In genomic region chr4:102964174-102964573, GRCm38 (mm10) we compare ENCODE assay signal across 32 mouse cellular contexts. TPM values are rescaled to one million over a fixed set of nuclear protein-coding genes. Genes with fewer than 3 reads are reported as not detected.
DNase-seq lines count a peak whose midpoint lies in the region; ATAC-seq and TF ChIP-seq lines count a peak whose summit lies in the region.
"Had no signal": no experiment of that assay in that cellular context is flagged by ENCODE, and none has a peak within 500 bp of the region (broad histone marks: within the 10 kb centered on the region; RNA-seq: fewer than 3 reads in every experiment).

No protein-coding gene starts in this region.

- no peaks in the 10 kb centered on the region for H3K79me2 ChIP-seq in CH12.LX (replicated peaks; ENCODE audit: control insufficient read depth, extremely low read depth, insufficient read depth, poor library complexity, severe bottlenecking)

- in situ Hi-C loops in CH12.LX (cut with MboI; ENCODE audit: low pct_ligation_motif_present, low pct_unique_long_range_greater_than_20kb, low sequenced_read_pairs): loop anchor here (25.0 kb wide), 1 partner anchor 477 kb away; no protein-coding TSS in a partner anchor

- ATAC-seq in common myeloid progenitor, adult 5-6 weeks (replicated peaks; ENCODE audit: low read depth, poor library complexity, severe bottlenecking): peak; percentile 62; the same call in 1 of the 2 replicates
- ATAC-seq: CD4-positive, CD25-positive, alpha-beta regulatory T cell, adult 4 months; forebrain, embryonic 13.5 days; forebrain, embryonic 16.5 days had no signal

- H3K36me3 ChIP-seq in thymus, adult 2 months (ENCODE audit: control insufficient read depth, insufficient read depth, low read length): no peaks in the 10 kb centered on the region
- no peaks in the 10 kb centered on the region for H3K36me3 ChIP-seq in CH12.LX (replicated peaks in 1 of 2; ENCODE audit: control insufficient read depth in 1 of 2, insufficient read depth in 1 of 2, low read length in 1 of 2)
- H3K36me3 ChIP-seq: forebrain, embryonic 10.5 days; heart, embryonic 10.5 days; heart, embryonic 13.5 days had no signal

- intact Hi-C loops in left cerebral cortex, postnatal 4 days (cut with DNase I): no loop called here

- no peaks in the 10 kb centered on the region for H3K27me3 ChIP-seq in thymus, adult 2 months (ENCODE audit: control insufficient read depth, insufficient read depth, low read length)
- H3K27me3 ChIP-seq in CH12.LX (replicated peaks): no peaks in the 10 kb centered on the region
- H3K27me3 ChIP-seq: forebrain, embryonic 13.5 days; heart, embryonic 13.5 days; hindbrain, embryonic 12.5 days; hindbrain, embryonic 15.5 days had no signal

- no peak overlapping the region for H3K4me2 ChIP-seq in CH12.LX (ENCODE audit: insufficient read depth, low read depth, poor library complexity, severe bottlenecking)
- H3K4me2 ChIP-seq: forebrain, embryonic 13.5 days; heart, embryonic 13.5 days; hindbrain, embryonic 12.5 days; hindbrain, embryonic 15.5 days had no signal

- no peak overlapping the region for H3K27ac ChIP-seq in thymus, adult 2 months (ENCODE audit: control insufficient read depth, insufficient read depth, low read length)
- no peak overlapping the region for H3K27ac ChIP-seq in CH12.LX (ENCODE audit: insufficient read depth, low read depth)
- H3K27ac ChIP-seq: forebrain, embryonic 10.5 days; forebrain, embryonic 13.5 days; heart, adult 2 months; heart, embryonic 10.5 days; heart, embryonic 13.5 days; hindbrain, embryonic 12.5 days; hindbrain, embryonic 15.5 days had no signal

- no peaks in the 10 kb centered on the region for H3K4me1 ChIP-seq in lung, adult 2 months (ENCODE audit: control insufficient read depth, insufficient read depth, low read length)
- peaks cover 12% of the 10 kb centered on the region; the same call in 1 of the 2 replicates for H3K4me1 ChIP-seq in thymus, adult 2 months (replicated peaks; ENCODE audit: control insufficient read depth, insufficient read depth, low read length)
- peaks cover 0 to 5% of the 10 kb centered on the region in 2 experiments; a peak in 2 of 4 replicates for H3K4me1 ChIP-seq in CH12.LX (ENCODE audit: control insufficient read depth in 1 of 2, insufficient read depth in 2 of 2)
- H3K4me1 ChIP-seq: forebrain, embryonic 13.5 days; heart, embryonic 10.5 days; hindbrain, embryonic 12.5 days; hindbrain, embryonic 15.5 days had no signal

- dilution Hi-C loops in CH12.LX (cut with MboI; ENCODE audit: extremely low pct_ligation_motif_present, extremely low pct_unique_long_range_greater_than_20kb, low sequenced_read_pairs): no loop called here

- no peak for DNase-seq in lung, adult 2 months
- no peak for DNase-seq in lung, adult 18-20 months
- DNase-seq in thymus, postnatal 14 days: peak; percentile 35
- DNase-seq in thymus, adult 2 months: no peak
- DNase-seq in CH12.LX (ENCODE audit: extremely low read depth): no peak
- no peak for DNase-seq in left cerebral cortex, postnatal 4 days
- no peak for DNase-seq in layer of hippocampus, adult 8-10 months (ENCODE audit: low spot score in 2 of 2)
- DNase-seq: adrenal gland, adult 2 months; adrenal gland, postnatal 14 days; cerebellum, adult 11 months; cerebellum, adult 2 months; cerebellum, adult 9-11 months; cerebellum, postnatal 25 days; embryo, embryonic 11 days; gastrocnemius, postnatal 10 days; gastrocnemius, postnatal 36 days; heart, adult 2 months; heart, postnatal 14 days had no signal

- H3K9ac ChIP-seq in CH12.LX (ENCODE audit: insufficient read depth, low read depth): no peak overlapping the region
- H3K9ac ChIP-seq: forebrain, embryonic 13.5 days; heart, embryonic 13.5 days; hindbrain, embryonic 12.5 days; hindbrain, embryonic 15.5 days had no signal

- no peak overlapping the region for H3K4me3 ChIP-seq in lung, adult 2 months (replicated peaks; ENCODE audit: extremely low read depth, low read depth, low read length)
- no peak overlapping the region for H3K4me3 ChIP-seq in thymus, adult 2 months (ENCODE audit: control insufficient read depth, insufficient read depth, low read length)
- H3K4me3 ChIP-seq in CH12.LX (replicated peaks in 1 of 3; ENCODE audit: low read depth in 2 of 3, low read length in 2 of 3, poor library complexity in 1 of 3): no peak overlapping the region
- H3K4me3 ChIP-seq: forebrain, embryonic 10.5 days; forebrain, embryonic 13.5 days; heart, adult 2 months; heart, embryonic 10.5 days; heart, embryonic 13.5 days; hindbrain, embryonic 12.5 days; hindbrain, embryonic 15.5 days had no signal

- TF ChIP-seq POLR2A in lung, adult 2 months (IDR thresholded peaks at IDR 0.05; ENCODE audit: borderline replicate concordance, extremely low read depth, low read depth, low read length): no peak
- no peak for TF ChIP-seq POLR2A in thymus, adult 2 months (IDR thresholded peaks at IDR 0.05; ENCODE audit: control insufficient read depth, extremely low read depth, insufficient read depth, low read length, poor library complexity)
- no peak for TF ChIP-seq POLR2A in CH12.LX (IDR thresholded peaks at IDR 0.05; ENCODE audit: low read depth, low read length)

- H3K9me3 ChIP-seq in CH12.LX (replicated peaks; ENCODE audit: low read length): no peaks in the 10 kb centered on the region
- H3K9me3 ChIP-seq: forebrain, embryonic 10.5 days; forebrain, embryonic 13.5 days; heart, embryonic 10.5 days; heart, embryonic 13.5 days; hindbrain, embryonic 12.5 days; hindbrain, embryonic 15.5 days had no signal

- TF ChIP-seq EP300 in CH12.LX (IDR thresholded peaks at IDR 0.05; ENCODE audit: low read length): no peak

- peak; percentile 44 for TF ChIP-seq RAD21 in CH12.LX (IDR thresholded peaks at IDR 0.05; ENCODE audit: low read depth, low read length)

- TF ChIP-seq CTCF in lung, adult 2 months (IDR thresholded peaks at IDR 0.05; ENCODE audit: insufficient read depth, low read length): peak; percentile 18; the same call in 1 of the 2 replicates
- TF ChIP-seq CTCF in thymus, adult 2 months (IDR thresholded peaks at IDR 0.05; ENCODE audit: borderline replicate concordance, control insufficient read depth, extremely low read depth, insufficient read depth, low read length, poor library complexity): no peak
- TF ChIP-seq CTCF in CH12.LX (conservative IDR thresholded peaks at IDR 0.05 in 1 of 2, IDR thresholded peaks at IDR 0.05 in 1 of 2; ENCODE audit: low read depth in 2 of 2, low read length in 2 of 2): peak in 1 of 2 experiments; percentile 43; a peak in 2 of 4 replicates

- WGBS in lung, adult 2 months: 59% methylated on average over 3 of the region's 3 CpGs
- WGBS in thymus, adult 2 months: 6% methylated on average over 3 of the region's 3 CpGs

TF ChIP-seq in CH12.LX, 34 proteins besides CTCF, POLR2A, EP300 and RAD21:
- TF ChIP-seq ZC3H11A (IDR thresholded peaks at IDR 0.05; ENCODE audit: low read depth, low read length) (no peak), SMC3 (IDR thresholded peaks at IDR 0.05; ENCODE audit: low read depth, low read length) (peak; percentile 33)

RNA-seq across cellular contexts. Expression of gene Tctex1d1, which starts 14.2 kb away (rescaled TPM):
- polyA plus RNA-seq in lung, adult 2 months (2012; rRNA removed): not detected in 2 replicates
- polyA plus RNA-seq in thymus, adult 2 months (2012; rRNA removed): 18.1 and 20.0 TPM in 2 replicates
- total RNA-seq in CH12.LX (2012; rRNA removed): not detected in 2 replicates
- total RNA-seq in CH12.LX (2014; rRNA removed): not detected in 2 replicates
- polyA plus RNA-seq in CH12.LX (2012; ENCODE audit: insufficient read length, low read depth): not detected in 2 replicates
- total RNA-seq in common myeloid progenitor, adult 5-6 weeks (2017): 1.6 and 2.1 TPM in 2 replicates
- total RNA-seq in left cerebral cortex, postnatal 4 days (2021): 1 to 10 TPM; 1.0 to 1.4 TPM
- total RNA-seq in layer of hippocampus, adult 8-10 months (2022): 1 to 10 TPM in 1 of 4 experiments, under 1 TPM in 2, not detected in 1; 0.37 to 1.3 (median 0.55) TPM
- total RNA-seq: adrenal gland, adult 2 months; adrenal gland, postnatal 14 days; adrenal gland, postnatal 4 days; ES-E14; gastrocnemius, adult 18-20 months; gastrocnemius, postnatal 10 days; heart, adult 2 months; hematopoietic stem cell, adult 5-6 weeks had no signal
- polyA plus RNA-seq: adrenal gland, adult 2 months; C2C12; CD4-positive, CD25-positive, alpha-beta regulatory T cell, adult 4 months had no signal
